Mouse (Mus musculus) hindbrain, embryonic 10.5 days (tissue): ENCODE measurements around the gene Arhgap15. TPM values are rescaled to one million over a fixed set of nuclear protein-coding genes. Genes with fewer than 3 reads are reported as not detected.
"Not testable (repeated sequence)": the region's sequence is repeated elsewhere in the genome, so short reads cannot be mapped to it uniquely, and the experiment has no call there.

Experiments used
- DNase-seq: peaks from one replicate; pipeline ENCODE4 v3.0.0-alpha.2; 2017; ENCODE audit warnings: low spot score
- H3K27ac ChIP-seq: fragments of 300-500 bp; sonication (generic); 2 replicates; pipeline ENCODE4 v1.5.1; 2016; ENCODE audit warnings: mild to moderate bottlenecking, moderate library complexity
- H3K27me3 ChIP-seq: fragments of 300-500 bp; sonication (generic); 2 replicates; pipeline ENCODE4 v1.6.1; 2016; ENCODE audit warnings: mild to moderate bottlenecking; ENCODE audit not compliant: poor library complexity, insufficient read depth, severe bottlenecking
- H3K36me3 ChIP-seq: fragments of 300-500 bp; sonication (generic); 2 replicates; pipeline ENCODE4 v1.6.1; 2016; ENCODE audit warnings: mild to moderate bottlenecking, moderate library complexity
- H3K4me1 ChIP-seq: fragments of 300-500 bp; sonication (generic); replicated peaks from 2 replicates; pipeline ENCODE4 v1.6.1; 2016; ENCODE audit warnings: mild to moderate bottlenecking
- H3K4me3 ChIP-seq: fragments of 300-500 bp; sonication (generic); 2 replicates; pipeline ENCODE4 v1.5.1; 2016; ENCODE audit warnings: mild to moderate bottlenecking, moderate library complexity
- H3K9me3 ChIP-seq: fragments of 300-500 bp; sonication (generic); 2 replicates; pipeline ENCODE4 v1.6.1; 2016; ENCODE audit warnings: mild to moderate bottlenecking, moderate library complexity
- WGBS: fragments of 180-500 bp; shearing (Covaris S2); methylation state at CpG from one replicate; pipeline ENCODE4 v1.1.7; 2016; 5-methylcytosine and 5-hydroxymethylcytosine counted together
- polyA plus RNA-seq: library from polyadenylated mRNA; unstranded; fragments of >200 nt; fragmentation: Nextera tagmentation; extraction: Ambion mirVana; gene quantifications from 2 replicates; pipeline ENCODE4 v1.2.1, GENCODE M21; 2016

Arhgap15 gene
- polyA plus RNA-seq: 0.72 and 0.97 TPM in 2 replicates

DNA sequence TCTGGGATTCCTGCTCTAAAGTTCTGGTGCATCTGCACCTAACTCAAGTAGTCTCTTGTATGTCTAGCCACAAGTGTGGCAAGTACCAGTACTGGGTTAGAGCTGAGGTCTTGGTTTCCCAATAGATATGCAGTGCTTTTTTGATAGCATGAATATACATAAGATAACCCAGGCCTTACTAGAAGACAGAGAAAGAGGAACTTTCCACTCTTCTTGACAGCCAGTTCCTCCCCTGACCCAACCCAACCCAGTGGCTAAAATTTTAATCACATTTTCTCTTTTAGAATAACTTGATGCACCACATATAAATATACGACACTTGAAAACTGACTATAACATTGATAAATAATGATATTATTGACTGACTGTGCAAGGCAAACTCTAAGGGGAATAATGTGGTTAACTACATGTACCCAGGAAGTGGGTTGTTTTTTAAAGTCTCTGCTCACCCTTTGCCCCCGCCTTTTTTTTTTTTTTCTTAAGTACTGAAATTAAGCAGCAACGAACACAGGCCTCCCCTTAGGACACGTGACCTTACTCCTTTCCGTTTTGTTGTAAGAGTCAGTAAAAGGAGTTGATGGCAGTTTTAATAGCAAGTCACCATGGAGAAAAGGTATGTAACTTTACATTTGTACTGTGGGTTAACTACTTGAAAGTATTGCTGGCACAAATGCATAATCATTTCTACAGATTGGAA is at the start of gene Arhgap15:
Arhgap15 (plus strand) TSS at position 538 of the 697 bp plus-strand sequence.
- H3K27me3 ChIP-seq: no peaks in the 10 kb centered on the region
- no peak within 1 kb of the TSS for H3K4me3 ChIP-seq
- no peak for DNase-seq
- no peak within 1 kb of the TSS for H3K27ac ChIP-seq
- H3K4me1 ChIP-seq: no peaks in the 10 kb centered on the region
- no peaks in the 10 kb centered on the region for H3K9me3 ChIP-seq
- no peaks in the 10 kb centered on the region for H3K36me3 ChIP-seq
- 82% methylated on average over 5 of the region's 5 CpGs for whole genome bisulfite sequencing

DNA sequence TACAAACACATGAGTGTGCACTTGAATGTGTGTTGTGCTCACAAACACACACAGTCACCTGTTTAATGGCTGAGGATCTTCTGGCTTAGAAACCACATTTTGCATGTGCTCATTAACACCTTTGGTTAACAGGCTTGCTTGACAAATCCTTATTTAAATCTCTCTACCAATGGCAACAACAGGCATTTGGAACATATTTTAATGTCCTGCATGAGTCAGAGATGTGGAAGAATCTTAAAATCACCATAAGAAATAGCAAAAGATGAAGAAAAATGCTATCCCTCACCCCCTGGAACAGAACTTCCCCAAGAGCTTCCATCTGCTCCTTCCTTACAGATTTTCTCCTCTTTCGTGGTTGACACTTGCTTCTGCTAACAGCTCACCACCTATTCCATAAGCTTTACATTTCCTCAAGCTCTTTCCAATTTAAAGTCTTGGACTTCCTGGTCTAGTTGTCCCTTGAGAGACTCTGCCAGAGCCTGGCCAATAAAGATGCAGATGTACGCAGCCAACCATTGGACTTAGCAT is 35.9 kb upstream of the Arhgap15 start:
- 87% methylated on average over 2 of the region's 2 CpGs for WGBS

GRCm38 (mm10) chr2:43722446-43723103 is 26.0 kb upstream of the Arhgap15 start:
- Histone ChIP-seq H3K9me3 (no peaks in the 10 kb centered on the region), H3K27ac (peak overlapping the region; percentile 50; the same call in 1 of the 2 replicates), H3K36me3 (no peaks in the 10 kb centered on the region), H3K4me3 (peak overlapping the region; percentile 35), H3K4me1 (peaks cover 3% of the 10 kb centered on the region; the same call in 1 of the 2 replicates), H3K27me3 (no peaks in the 10 kb centered on the region; the same call in 1 of the 2 replicates)
- WGBS: 23% methylated on average over 14 of the region's 14 CpGs
- DNase-seq: peak; percentile 69

More for the DNA sequence above, 35.9 kb upstream of the Arhgap15 start:
- Histone ChIP-seq H3K4me3 (no peak overlapping the region), H3K4me1 (no peaks in the 10 kb centered on the region), H3K27ac (no peak overlapping the region), H3K36me3 (no peaks in the 10 kb centered on the region), H3K9me3 (no peaks in the 10 kb centered on the region), H3K27me3 (no peaks in the 10 kb centered on the region)
- no peak for DNase-seq

DNA sequence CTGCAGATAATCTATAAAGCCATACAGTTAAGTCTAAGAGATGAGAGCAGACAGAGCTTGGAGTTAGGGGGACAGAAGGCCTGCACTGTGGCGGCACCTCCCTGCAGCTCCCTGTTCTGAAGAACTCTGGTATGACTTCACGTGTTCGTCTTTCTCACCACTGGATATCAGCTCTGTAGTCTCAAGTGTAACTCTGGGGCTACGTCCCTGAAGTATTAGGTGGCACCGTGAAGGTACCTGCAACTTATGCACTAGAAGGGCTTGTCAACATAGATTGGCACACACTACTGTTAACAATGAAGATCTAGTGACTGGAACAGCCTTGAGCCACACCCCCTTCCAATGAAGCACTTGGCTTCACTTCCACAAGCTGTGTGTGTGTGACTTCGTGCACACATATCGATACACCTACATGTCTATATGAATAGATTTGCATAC is 25.5 kb upstream of the Arhgap15 start:
- 62% methylated on average over 7 of the region's 7 CpGs for WGBS
- H3K27ac ChIP-seq: peak overlapping the region; percentile 50; the same call in 1 of the 2 replicates
- peak; percentile 21 for DNase-seq

DNA sequence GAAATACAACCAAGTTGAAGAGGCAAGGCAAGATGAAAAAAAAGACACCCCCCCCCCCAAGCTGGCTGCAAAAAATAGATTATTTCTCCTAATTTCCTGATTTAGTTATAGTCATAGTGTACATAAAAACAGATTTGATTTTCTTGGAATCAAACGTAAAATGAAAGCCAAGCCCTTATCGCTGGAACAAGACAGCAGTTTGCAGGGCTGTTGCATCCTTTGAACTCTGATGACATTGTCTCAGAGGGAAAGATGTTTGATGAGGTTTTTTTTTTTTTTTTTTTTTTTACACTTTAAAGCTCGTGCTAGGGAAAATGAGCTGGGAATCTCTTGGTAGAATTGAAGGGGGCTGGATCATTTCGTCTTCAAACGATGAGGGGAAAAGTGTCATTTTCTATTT is 21.4 kb upstream of the Arhgap15 start:
- Histone ChIP-seq H3K27ac (no peak overlapping the region), H3K36me3 (no peaks in the 10 kb centered on the region), H3K4me3 (no peak overlapping the region), H3K9me3 (no peaks in the 10 kb centered on the region), H3K27me3 (no peaks in the 10 kb centered on the region; the same call in 1 of the 2 replicates), H3K4me1 (peaks cover 3% of the 10 kb centered on the region; the same call in 1 of the 2 replicates)
- 85% methylated on average over 5 of the region's 5 CpGs for WGBS
- no peak for DNase-seq

More for the DNA sequence above, 25.5 kb upstream of the Arhgap15 start:
- Histone ChIP-seq H3K4me3 (peak overlapping the region; percentile 35), H3K4me1 (peaks cover 3% of the 10 kb centered on the region; the same call in 1 of the 2 replicates), H3K36me3 (no peaks in the 10 kb centered on the region), H3K27me3 (no peaks in the 10 kb centered on the region; the same call in 1 of the 2 replicates), H3K9me3 (no peaks in the 10 kb centered on the region)

GRCm38 (mm10) chr2:43727693-43728092 is 20.9 kb upstream of the Arhgap15 start:
- 88% methylated on average over 8 of the region's 8 CpGs for WGBS
- no peaks in the 10 kb centered on the region for H3K36me3 ChIP-seq
- DNase-seq: no peak

DNA sequence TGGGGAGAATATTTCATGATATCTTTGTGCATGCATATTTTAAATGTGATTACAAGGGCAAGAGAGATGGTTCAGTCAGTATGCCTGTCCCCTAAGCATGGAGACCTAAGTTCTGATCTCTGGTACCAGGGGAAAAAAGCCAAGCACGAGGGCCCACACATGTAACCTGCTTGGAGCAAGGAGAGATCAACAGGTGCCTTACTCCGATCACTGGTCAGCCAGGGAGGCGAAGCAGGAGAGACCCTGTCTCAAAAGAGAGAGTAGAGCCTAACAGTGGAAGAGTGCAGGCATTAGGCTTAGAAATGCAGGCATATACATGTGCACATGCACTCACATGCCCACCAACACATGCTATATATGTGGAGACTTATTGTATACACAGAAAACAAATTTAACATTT is 19.8 kb upstream of the Arhgap15 start:
- H3K27me3 ChIP-seq: no peaks in the 10 kb centered on the region; the same call in 1 of the 2 replicates
- DNase-seq: no peak
- 94% methylated on average over 3 of the region's 3 CpGs for WGBS
- no peaks in the 10 kb centered on the region for H3K9me3 ChIP-seq
- H3K36me3 ChIP-seq: no peaks in the 10 kb centered on the region
- no peak overlapping the region for H3K4me3 ChIP-seq
- no peaks in the 10 kb centered on the region for H3K4me1 ChIP-seq
- H3K27ac ChIP-seq: no peak overlapping the region

More at GRCm38 (mm10) chr2:43727693-43728092, 20.9 kb upstream of the Arhgap15 start:
- H3K9me3 ChIP-seq: no peaks in the 10 kb centered on the region
- peaks cover 3% of the 10 kb centered on the region; the same call in 1 of the 2 replicates for H3K4me1 ChIP-seq
- no peak overlapping the region for H3K4me3 ChIP-seq
- no peaks in the 10 kb centered on the region; the same call in 1 of the 2 replicates for H3K27me3 ChIP-seq
- no peak overlapping the region for H3K27ac ChIP-seq

- H3K36me3 ChIP-seq: no peaks in the 10 kb centered on the region
- H3K4me3 ChIP-seq: no peak overlapping the region
- H3K27ac ChIP-seq: no peak overlapping the region
- WGBS: 56% methylated on average over 3 of the region's 3 CpGs
- H3K27me3 ChIP-seq: no peaks in the 10 kb centered on the region
- H3K4me1 ChIP-seq: no peaks in the 10 kb centered on the region
- H3K9me3 ChIP-seq: no peaks in the 10 kb centered on the region
- no peak for DNase-seq
Measured at GRCm38 (mm10) chr2:43732396-43732795, 16.2 kb upstream of the Arhgap15 start.

DNA sequence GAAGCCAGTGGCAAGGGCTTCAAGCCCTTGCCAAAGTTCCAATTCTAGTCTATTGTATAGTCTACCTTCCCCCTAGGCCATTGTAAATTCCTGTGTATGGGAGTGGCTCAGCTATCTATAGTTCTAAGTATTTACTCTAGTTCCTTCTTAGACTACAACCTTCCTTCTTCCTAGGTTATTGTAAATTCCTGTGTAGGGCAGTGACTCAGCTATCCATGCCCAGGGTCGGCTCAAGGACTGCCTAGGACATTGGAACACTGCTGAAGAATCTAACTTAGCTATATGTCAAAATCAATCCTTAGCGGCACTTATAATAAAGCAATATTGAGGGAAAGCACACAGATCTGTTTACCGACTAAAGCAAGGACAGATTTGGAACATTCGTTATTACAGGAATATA is 13.6 kb upstream of the Arhgap15 start:
- 91% methylated on average over 4 of the region's 4 CpGs for WGBS
- not testable (repeated sequence) for H3K36me3 ChIP-seq, H3K4me1 ChIP-seq, H3K4me3 ChIP-seq, H3K9me3 ChIP-seq, H3K27me3 ChIP-seq, DNase-seq, H3K27ac ChIP-seq

DNA sequence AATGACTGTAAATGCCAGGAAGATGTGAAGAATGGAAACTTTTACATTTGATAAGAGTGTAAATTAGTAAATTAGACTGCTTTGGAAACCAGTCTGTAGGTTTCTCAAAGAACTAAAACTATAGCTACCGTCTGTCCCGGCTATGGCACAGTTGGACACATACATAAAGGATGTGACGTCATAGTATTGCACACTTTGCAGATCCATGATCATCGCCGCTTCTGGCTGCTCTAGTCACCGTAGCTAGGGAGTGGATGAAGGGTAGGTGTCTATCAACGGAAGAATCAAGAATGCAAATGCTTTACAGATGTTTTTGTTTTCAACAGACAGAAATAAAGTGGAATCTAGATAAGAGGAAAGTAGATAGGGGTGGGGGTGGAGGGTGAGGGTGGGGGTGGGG is 11.1 kb upstream of the Arhgap15 start:
- no peaks in the 10 kb centered on the region for H3K36me3 ChIP-seq
- no peak overlapping the region for H3K27ac ChIP-seq
- H3K4me3 ChIP-seq: no peak overlapping the region
- no peaks in the 10 kb centered on the region for H3K9me3 ChIP-seq
- 92% methylated on average over 7 of the region's 7 CpGs for WGBS
- DNase-seq: no peak
- no peaks in the 10 kb centered on the region for H3K4me1 ChIP-seq
- no peaks in the 10 kb centered on the region for H3K27me3 ChIP-seq

- Histone ChIP-seq H3K9me3 (no peaks in the 10 kb centered on the region), H3K36me3 (no peaks in the 10 kb centered on the region), H3K27me3 (no peaks in the 10 kb centered on the region), H3K4me1 (no peaks in the 10 kb centered on the region), H3K27ac (no peak overlapping the region), H3K4me3 (no peak overlapping the region)
- DNase-seq: no peak
- WGBS: 88% methylated on average over 10 of the region's 10 CpGs
Measured at GRCm38 (mm10) chr2:43738562-43739112, 10.0 kb upstream of the Arhgap15 start.

DNA sequence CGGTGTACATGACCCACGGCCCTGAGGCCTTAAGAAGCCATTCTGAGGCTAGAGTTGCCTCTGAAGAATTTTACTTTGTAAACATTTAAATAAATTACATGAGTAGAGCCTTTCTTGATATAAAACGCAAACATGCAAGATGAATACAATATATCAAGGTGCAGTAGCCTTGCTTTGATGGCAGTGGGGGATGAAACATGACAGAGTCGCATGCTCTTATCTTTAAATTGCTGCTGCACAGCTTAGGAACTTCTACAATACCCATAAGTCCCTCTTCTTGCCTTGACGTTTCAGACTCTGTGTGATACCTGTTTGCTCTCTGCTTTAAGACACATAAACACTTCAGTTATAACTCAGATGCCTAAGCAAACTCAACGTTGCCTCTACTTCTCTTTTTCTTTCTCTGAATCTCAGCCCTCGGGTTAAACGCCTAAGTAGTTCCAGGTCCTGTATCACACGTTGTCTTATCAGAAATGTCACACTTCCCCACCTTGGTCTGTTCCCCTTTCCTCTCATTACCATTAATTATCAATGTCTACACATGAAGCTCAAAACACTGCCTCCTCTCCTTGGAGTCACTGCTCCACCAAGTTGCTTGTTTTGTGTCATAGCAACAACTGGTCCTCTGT is 9.3 kb upstream of the Arhgap15 start:
- H3K9me3 ChIP-seq: no peaks in the 10 kb centered on the region
- H3K36me3 ChIP-seq: no peaks in the 10 kb centered on the region
- DNase-seq: no peak
- H3K27ac ChIP-seq: no peak overlapping the region
- no peaks in the 10 kb centered on the region for H3K4me1 ChIP-seq
- no peaks in the 10 kb centered on the region for H3K27me3 ChIP-seq
- H3K4me3 ChIP-seq: no peak overlapping the region
- 87% methylated on average over 9 of the region's 9 CpGs for WGBS
